Mouse (Mus musculus) thymus, adult 2 months (tissue): ENCODE measurements around the gene Apba2. TPM values are rescaled to one million over a fixed set of nuclear protein-coding genes. Genes with fewer than 3 reads are reported as not detected.

Experiments used
- DNase-seq: peaks from one replicate; pipeline ENCODE4 v3.0.0; 2021
- H3K27ac ChIP-seq: fragments of 200-500 bp; 2 replicates; pipeline ENCODE4 v1.5.1; 2012; ENCODE audit warnings: low read length, control low read depth; ENCODE audit not compliant: control insufficient read depth, insufficient read depth
- H3K27me3 ChIP-seq: fragments of 200-500 bp; 2 replicates; pipeline ENCODE4 v1.6.1; 2012; ENCODE audit warnings: mild to moderate bottlenecking, low read length, moderate library complexity, mixed read lengths; ENCODE audit not compliant: control insufficient read depth, insufficient read depth
- H3K36me3 ChIP-seq: fragments of 200-500 bp; 2 replicates; pipeline ENCODE4 v1.6.1; 2012; ENCODE audit warnings: mild to moderate bottlenecking, low read length, moderate library complexity; ENCODE audit not compliant: control insufficient read depth, insufficient read depth
- H3K4me1 ChIP-seq: fragments of 200-500 bp; replicated peaks from 2 replicates; pipeline ENCODE4 v1.6.1; 2012; ENCODE audit warnings: low read length; ENCODE audit not compliant: control insufficient read depth, insufficient read depth
- H3K4me3 ChIP-seq: fragments of 200-500 bp; 2 replicates; pipeline ENCODE4 v1.5.1; 2012; ENCODE audit warnings: mild to moderate bottlenecking, low read length, control low read depth, moderate library complexity; ENCODE audit not compliant: control insufficient read depth, insufficient read depth
- CTCF ChIP-seq: fragments of 200-500 bp; IDR thresholded peaks from 2 replicates; pipeline ENCODE4 v1.5.1; 2012; ENCODE audit warnings: mild to moderate bottlenecking, control low read depth, low read length, moderate library complexity, borderline replicate concordance; ENCODE audit not compliant: control insufficient read depth, poor library complexity, insufficient read depth; ENCODE audit errors: extremely low read depth
- POLR2A ChIP-seq: fragments of 200-500 bp; IDR thresholded peaks from 2 replicates; pipeline ENCODE4 v1.6.1; 2012; ENCODE audit warnings: mild to moderate bottlenecking, low read length, control low read depth, moderate library complexity; ENCODE audit not compliant: control insufficient read depth, poor library complexity, insufficient read depth; ENCODE audit errors: extremely low read depth
- WGBS: fragments of 180-500 bp; shearing (Covaris S2); methylation state at CpG from one replicate; pipeline ENCODE4 v1.1.7; 2018; 5-methylcytosine and 5-hydroxymethylcytosine counted together
- polyA plus RNA-seq: library from polyadenylated mRNA; depleted of rRNA; stranded (reverse); fragments of >200 nt; gene quantifications from 2 replicates; pipeline ENCODE4 v1.2.3, GENCODE M21; 2012

The Apba2 gene
- polyA plus RNA-seq, 1 experiment, result 18.1 TPM

DNA sequence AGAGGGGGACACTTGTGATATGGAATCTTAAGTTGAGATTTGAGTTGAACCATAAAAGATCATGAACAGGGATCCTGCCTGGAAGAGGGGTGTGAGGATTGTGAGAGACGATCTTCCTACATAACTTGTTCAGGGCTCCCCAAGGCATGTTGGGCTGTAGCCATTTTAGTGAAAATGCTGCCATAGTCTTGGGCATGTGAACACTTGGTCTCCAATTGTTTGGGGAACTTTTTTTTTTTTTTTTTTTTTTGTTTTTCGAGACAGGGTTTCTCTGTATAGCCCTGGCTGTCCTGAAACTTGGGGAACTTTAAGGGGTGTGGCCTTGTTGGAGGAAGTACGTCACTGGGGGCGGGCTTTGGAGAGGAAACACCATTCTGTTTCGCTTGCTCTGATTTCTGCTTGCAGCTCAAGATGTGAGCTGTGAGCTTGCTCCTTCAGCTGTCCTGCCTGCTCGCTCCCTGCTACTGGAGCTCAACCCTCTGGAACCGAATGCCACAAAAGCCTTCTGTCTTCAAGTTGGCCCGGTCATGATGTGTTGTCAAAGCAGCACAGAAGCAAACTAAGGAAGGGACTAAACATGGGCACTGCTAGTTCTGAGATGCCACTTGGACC lies 269.4 kb downstream of the Apba2 start:
- Histone ChIP-seq H3K4me1 (no peaks in the 10 kb centered on the region), H3K4me3 (no peak overlapping the region), H3K36me3 (no peaks in the 10 kb centered on the region), H3K27me3 (no peaks in the 10 kb centered on the region), H3K27ac (no peak overlapping the region)
- TF ChIP-seq CTCF, result no peak
- no peak for TF ChIP-seq POLR2A
- 79% methylated on average over 8 of the region's 8 CpGs for WGBS
- DNase-seq, result no peak

GRCm38 (mm10) chr7:64773465-64773864 lies 272.0 kb downstream of the Apba2 start:
- TF ChIP-seq CTCF, result no peak
- TF ChIP-seq POLR2A, result no peak
- Histone ChIP-seq H3K36me3 (no peaks in the 10 kb centered on the region), H3K4me3 (no peak overlapping the region), H3K4me1 (no peaks in the 10 kb centered on the region), H3K27me3 (no peaks in the 10 kb centered on the region), H3K27ac (no peak overlapping the region)
- WGBS, result 62% methylated on average over 10 of the region's 10 CpGs
- no peak for DNase-seq

DNA sequence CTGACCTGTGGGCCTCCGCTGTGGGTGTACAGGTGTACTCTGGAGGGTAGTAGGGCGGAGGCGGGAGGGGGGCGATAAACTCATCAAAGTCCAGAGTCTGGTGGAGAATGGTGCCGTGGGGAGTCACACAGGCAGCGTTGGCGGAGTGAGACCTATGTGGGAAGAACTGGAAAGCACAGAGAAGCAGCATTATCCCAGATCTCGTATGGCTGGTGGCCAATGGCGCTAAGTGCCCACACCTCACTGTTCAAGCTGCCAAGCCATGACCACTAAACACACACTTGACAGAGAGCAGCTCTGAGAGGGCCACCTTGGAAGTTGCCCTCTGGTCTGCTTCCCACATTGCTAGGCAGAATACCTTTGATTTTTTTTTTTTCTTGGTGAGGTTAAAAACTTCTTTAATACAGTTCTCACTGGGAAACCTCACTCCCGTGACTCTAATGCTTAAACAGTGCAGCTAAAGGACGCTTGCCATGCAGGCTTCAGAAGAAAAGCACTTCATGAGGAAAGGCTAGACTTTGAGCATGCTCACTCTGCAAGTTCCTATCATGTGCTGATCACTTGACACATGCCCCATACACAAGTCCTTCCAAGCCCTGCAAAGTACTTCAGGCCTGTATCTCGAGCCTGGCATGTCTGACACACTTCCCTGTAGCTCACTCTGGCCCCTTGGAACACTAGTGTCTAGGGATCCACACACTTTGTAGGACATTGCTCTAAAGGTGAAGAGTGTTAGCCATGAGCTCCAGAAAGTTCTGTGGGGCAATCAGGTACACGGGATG lies 275.4 kb downstream of the Apba2 start:
- Histone ChIP-seq H3K4me3 (no peak overlapping the region), H3K27ac (no peak overlapping the region), H3K36me3 (no peaks in the 10 kb centered on the region), H3K4me1 (no peaks in the 10 kb centered on the region), H3K27me3 (no peaks in the 10 kb centered on the region)
- no peak for DNase-seq
- WGBS, result 86% methylated on average over 13 of the region's 13 CpGs
- TF ChIP-seq POLR2A, result no peak
- TF ChIP-seq CTCF, result no peak

GRCm38 (mm10) chr7:64779501-64779900 lies 278.0 kb downstream of the Apba2 start:
- no peak for DNase-seq
- no peak for TF ChIP-seq CTCF
- TF ChIP-seq POLR2A, result no peak
- no peaks in the 10 kb centered on the region for H3K4me1 ChIP-seq
- H3K27me3 ChIP-seq, result no peaks in the 10 kb centered on the region
- 38% methylated on average over 4 of the region's 4 CpGs for WGBS
- no peak overlapping the region for H3K27ac ChIP-seq
- no peak overlapping the region for H3K4me3 ChIP-seq
- no peaks in the 10 kb centered on the region for H3K36me3 ChIP-seq

- Histone ChIP-seq H3K4me1 (no peaks in the 10 kb centered on the region), H3K27me3 (no peaks in the 10 kb centered on the region), H3K4me3 (no peak overlapping the region), H3K27ac (no peak overlapping the region), H3K36me3 (no peaks in the 10 kb centered on the region)
- DNase-seq, result no peak
- TF ChIP-seq CTCF (no peak), POLR2A (no peak)
- WGBS, result 87% methylated on average over 3 of the region's 3 CpGs
Observed at GRCm38 (mm10) chr7:64785040-64785439, 283.5 kb downstream of the Apba2 start.

- Histone ChIP-seq H3K36me3 (no peaks in the 10 kb centered on the region), H3K27me3 (no peaks in the 10 kb centered on the region), H3K4me3 (no peak overlapping the region), H3K27ac (no peak overlapping the region), H3K4me1 (no peaks in the 10 kb centered on the region)
- no peak for DNase-seq
- 92% methylated on average over 9 of the region's 9 CpGs for WGBS
- no peak for TF ChIP-seq POLR2A
- TF ChIP-seq CTCF, result no peak
Observed at GRCm38 (mm10) chr7:64791145-64791544, 289.6 kb downstream of the Apba2 start.
